Mouse (Mus musculus): ENCODE measurements around the gene Rps11.

Gene Rps11

GRCm38 (mm10) chr7:45133446-45134159, 9.4 kb upstream of the Rps11 start:
- 83% methylated on average over 8 of the region's 8 CpGs for WGBS

GRCm38 (mm10) chr7:45131850-45132249, 7.6 kb upstream of the Rps11 start:
- 91% methylated on average over 11 of the region's 11 CpGs for WGBS

GRCm38 (mm10) chr7:45129776-45130512, 5.7 kb upstream of the Rps11 start:
- WGBS = 70% methylated on average over 15 of the region's 15 CpGs

- WGBS = 1% methylated on average over 17 of the region's 17 CpGs
Measured at GRCm38 (mm10) chr7:45129318-45129717, 5.1 kb upstream of the Rps11 start.

- WGBS = under 1% methylated on average over 48 of the region's 48 CpGs
Measured at GRCm38 (mm10) chr7:45128624-45129246, 4.5 kb upstream of the Rps11 start, which contains the start of gene Rpl13a. Rpl13a (minus strand) TSS chr7:45128761.

GRCm38 (mm10) chr7:45127700-45128224, 3.5 kb upstream of the Rps11 start:
- under 1% methylated on average over 6 of the region's 6 CpGs for WGBS

- 37% methylated on average over 21 of the region's 21 CpGs for WGBS
Measured at GRCm38 (mm10) chr7:45126844-45127699, 2.8 kb upstream of the Rps11 start.

- 73% methylated on average over 17 of the region's 17 CpGs for WGBS
Measured at GRCm38 (mm10) chr7:45126147-45126843, 2.1 kb upstream of the Rps11 start.

GRCm38 (mm10) chr7:45125649-45126048, 1.4 kb upstream of the Rps11 start:
- WGBS = 52% methylated on average over 5 of the region's 5 CpGs

- WGBS = 32% methylated on average over 7 of the region's 7 CpGs
Measured at GRCm38 (mm10) chr7:45125144-45125600, 933 bp upstream of the Rps11 start.

GRCm38 (mm10) chr7:45123186-45123570, 1.1 kb downstream of the Rps11 start:
- WGBS = 16% methylated on average over 12 of the region's 12 CpGs

GRCm38 (mm10) chr7:45122561-45123185, 1.6 kb downstream of the Rps11 start:
- 70% methylated on average over 15 of the region's 15 CpGs for WGBS

GRCm38 (mm10) chr7:45121404-45121803, 2.8 kb downstream of the Rps11 start:
- 52% methylated on average over 8 of the region's 8 CpGs for WGBS

GRCm38 (mm10) chr7:45119780-45120709, 4.2 kb downstream of the Rps11 start:
- 73% methylated on average over 5 of the region's 5 CpGs for WGBS

GRCm38 (mm10) chr7:45118336-45118735, 5.9 kb downstream of the Rps11 start:
- 94% methylated on average over 6 of the region's 6 CpGs for WGBS

- 78% methylated on average over 8 of the region's 8 CpGs for WGBS
Measured at GRCm38 (mm10) chr7:45117566-45117965, 6.7 kb downstream of the Rps11 start.

GRCm38 (mm10) chr7:45113476-45113875, 10.8 kb downstream of the Rps11 start:
- 92% methylated on average over 2 of the region's 2 CpGs for WGBS

GRCm38 (mm10) chr7:45112529-45112928, 11.7 kb downstream of the Rps11 start:
- 91% methylated on average over 3 of the region's 3 CpGs for WGBS

GRCm38 (mm10) chr7:45111940-45112339, 12.3 kb downstream of the Rps11 start:
- 81% methylated on average over 2 of the region's 2 CpGs for WGBS

Measured in cerebral cortex, adult 2 months (tissue).